Mouse (Mus musculus): ENCODE measurements around the gene Hoxb3.

The Hoxb3 gene

GRCm38 (mm10) chr11:96340698-96341365, 17.7 kb downstream of the Hoxb3 start:
- no peak for DNase-seq (ENCODE audit: low spot score)

- DNase-seq (ENCODE audit: low spot score) = no peak
Observed at GRCm38 (mm10) chr11:96341701-96342575, 18.8 kb downstream of the Hoxb3 start.

GRCm38 (mm10) chr11:96342576-96342930, 19.4 kb downstream of the Hoxb3 start:
- no peak for DNase-seq (ENCODE audit: low spot score)

- no peak for DNase-seq (ENCODE audit: low spot score)
Observed at GRCm38 (mm10) chr11:96343206-96343745, 20.1 kb downstream of the Hoxb3 start.

GRCm38 (mm10) chr11:96344061-96344877, 21.1 kb downstream of the Hoxb3 start:
- no peak for DNase-seq (ENCODE audit: low spot score)

GRCm38 (mm10) chr11:96344878-96345159, 21.7 kb downstream of the Hoxb3 start:
- no peak for DNase-seq (ENCODE audit: low spot score)

GRCm38 (mm10) chr11:96345220-96345892, 22.2 kb downstream of the Hoxb3 start:
- no peak for DNase-seq (ENCODE audit: low spot score)

GRCm38 (mm10) chr11:96345893-96346806, 23.0 kb downstream of the Hoxb3 start:
- no peak for DNase-seq (ENCODE audit: low spot score)

- DNase-seq (ENCODE audit: low spot score) = no peak
Observed at GRCm38 (mm10) chr11:96346916-96347520, 23.9 kb downstream of the Hoxb3 start.

GRCm38 (mm10) chr11:96347717-96348116, 24.6 kb downstream of the Hoxb3 start:
- DNase-seq (ENCODE audit: low spot score) = no peak

GRCm38 (mm10) chr11:96348141-96348928, 25.2 kb downstream of the Hoxb3 start:
- no peak for DNase-seq (ENCODE audit: low spot score)

GRCm38 (mm10) chr11:96348988-96349387, 25.9 kb downstream of the Hoxb3 start:
- no peak for DNase-seq (ENCODE audit: low spot score)

- DNase-seq (ENCODE audit: low spot score) = no peak
Observed at GRCm38 (mm10) chr11:96349491-96350340, 26.6 kb downstream of the Hoxb3 start.

- no peak for DNase-seq (ENCODE audit: low spot score)
Observed at GRCm38 (mm10) chr11:96350341-96350624, 27.2 kb downstream of the Hoxb3 start, which contains the start of gene Hoxb2. Hoxb2 (plus strand) TSS chr11:96350525.

GRCm38 (mm10) chr11:96350791-96351190, 27.7 kb downstream of the Hoxb3 start:
- DNase-seq (ENCODE audit: low spot score) = no peak

GRCm38 (mm10) chr11:96351312-96351711, 28.2 kb downstream of the Hoxb3 start:
- no peak for DNase-seq (ENCODE audit: low spot score)

GRCm38 (mm10) chr11:96351831-96352230, 28.7 kb downstream of the Hoxb3 start:
- peak; percentile 77 for DNase-seq (ENCODE audit: low spot score)

GRCm38 (mm10) chr11:96352691-96353521, 29.8 kb downstream of the Hoxb3 start:
- no peak for DNase-seq (ENCODE audit: low spot score)

All from lung, postnatal 25 days (tissue).